Mouse (Mus musculus): Measurements from ENCODE around the gene Batf2.
"Not testable (repeated sequence)": the region's sequence is repeated elsewhere in the genome, so short reads cannot be mapped to it uniquely, and the experiment has no call there.

Gene Batf2

GRCm38 (mm10) chr19:6132171-6132827 is 8.5 kb upstream of the Batf2 start:
- DNase-seq = no peak

GRCm38 (mm10) chr19:6133197-6133596 is 7.6 kb upstream of the Batf2 start:
- not testable (repeated sequence) for DNase-seq

- DNase-seq = no peak
Observed at GRCm38 (mm10) chr19:6136397-6136796, 4.4 kb upstream of the Batf2 start.

- DNase-seq = no peak
Observed at GRCm38 (mm10) chr19:6139701-6140100, 1.1 kb upstream of the Batf2 start.

GRCm38 (mm10) chr19:6140374-6140677 is 457 bp upstream of the Batf2 start:
- DNase-seq = no peak

GRCm38 (mm10) chr19:6141394-6141749 is 589 bp downstream of the Batf2 start, which contains the start of gene Arl2:
Gene Arl2, minus strand, starts transcription at chr19:6141548.
- DNase-seq = peak; percentile 86

GRCm38 (mm10) chr19:6144842-6145241 is 4.1 kb downstream of the Batf2 start:
- DNase-seq = no peak

- no peak for DNase-seq
Observed at GRCm38 (mm10) chr19:6155174-6155573, 14.4 kb downstream of the Batf2 start.

GRCm38 (mm10) chr19:6156372-6156771 is 15.6 kb downstream of the Batf2 start:
- no peak for DNase-seq

- DNase-seq = peak; percentile 11
Observed at GRCm38 (mm10) chr19:6157220-6157619, 16.4 kb downstream of the Batf2 start.

- peak; percentile 5 for DNase-seq
Observed at GRCm38 (mm10) chr19:6163872-6164547, 23.2 kb downstream of the Batf2 start.

GRCm38 (mm10) chr19:6166750-6167149 is 26.0 kb downstream of the Batf2 start:
- DNase-seq = no peak

GRCm38 (mm10) chr19:6171215-6171614 is 30.4 kb downstream of the Batf2 start:
- no peak for DNase-seq

- DNase-seq = no peak
Observed at GRCm38 (mm10) chr19:6174771-6175170, 34.0 kb downstream of the Batf2 start.

GRCm38 (mm10) chr19:6178775-6179174 is 38.0 kb downstream of the Batf2 start:
- DNase-seq = no peak

GRCm38 (mm10) chr19:6181629-6182028 is 40.8 kb downstream of the Batf2 start:
- no peak for DNase-seq

GRCm38 (mm10) chr19:6182534-6182933 is 41.8 kb downstream of the Batf2 start:
- peak; percentile 4 for DNase-seq

- DNase-seq = no peak
Observed at GRCm38 (mm10) chr19:6184131-6184530, 43.3 kb downstream of the Batf2 start, which contains the start of gene Majin. Gene Majin, plus strand, starts transcription at chr19:6184388.

GRCm38 (mm10) chr19:6204265-6204664 is 63.5 kb downstream of the Batf2 start:
- DNase-seq = no peak

- DNase-seq = no peak
Observed at GRCm38 (mm10) chr19:6206716-6207115, 65.9 kb downstream of the Batf2 start.

GRCm38 (mm10) chr19:6216046-6216705 is 75.4 kb downstream of the Batf2 start:
- DNase-seq = no peak

GRCm38 (mm10) chr19:6218606-6219005 is 77.8 kb downstream of the Batf2 start:
- DNase-seq = no peak

Data from right cerebral cortex, adult 18-20 months (tissue).